Mouse (Mus musculus): ENCODE data around the gene Epn2. TPM values are rescaled to one million over a fixed set of nuclear protein-coding genes. Genes with fewer than 3 reads are reported as not detected.
A peak's percentile ranks its signal among the peaks of the same experiment; 100 is the strongest.

Gene Epn2
- total RNA-seq, 2 experiments from 2014 or later, result 162 to 170 TPM

DNA sequence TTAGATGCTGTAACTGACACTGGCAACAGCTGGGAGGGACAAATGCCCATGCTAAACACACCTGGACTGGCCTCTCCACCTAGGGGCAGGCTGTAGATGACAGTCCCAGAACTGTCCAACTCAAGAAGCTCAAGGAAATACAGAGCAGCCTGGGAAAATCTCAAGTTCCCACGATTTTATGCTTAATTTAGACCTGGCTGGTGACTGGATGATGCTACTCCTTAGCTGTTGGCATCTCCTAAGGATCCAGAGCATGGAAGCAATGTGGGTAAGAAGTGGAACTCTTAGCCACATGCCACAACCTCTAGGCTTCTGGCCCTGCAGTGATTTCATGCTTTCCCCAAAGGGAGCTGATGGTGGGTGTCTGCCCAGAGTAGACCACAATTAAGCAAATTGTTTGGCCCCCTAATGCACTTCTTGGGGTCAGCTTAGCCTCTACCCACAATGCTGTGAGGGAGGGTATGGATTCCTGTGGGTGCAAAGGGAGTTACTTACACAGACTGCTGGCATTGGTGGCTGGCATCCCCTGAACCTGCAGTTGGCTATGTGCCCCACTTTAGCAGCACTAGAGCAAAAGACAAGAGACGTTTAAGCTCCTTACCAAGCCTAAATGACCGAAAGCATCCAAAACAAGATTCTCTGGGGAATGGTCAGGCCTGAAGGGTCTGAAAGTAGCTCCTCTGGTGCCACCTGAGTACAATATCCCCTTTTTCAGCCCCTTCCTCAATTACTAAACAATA, 26.3 kb downstream of the Epn2 start:
- Histone ChIP-seq H3K27ac (peak overlapping the region; percentile 60), H3K4me3 (no peak overlapping the region)
- peak; percentile 37 for TF ChIP-seq CTCF (conservative IDR thresholded peaks at IDR 0.05)
- no peak for DNase-seq (ENCODE audit: low spot score in 2 of 2)

DNA sequence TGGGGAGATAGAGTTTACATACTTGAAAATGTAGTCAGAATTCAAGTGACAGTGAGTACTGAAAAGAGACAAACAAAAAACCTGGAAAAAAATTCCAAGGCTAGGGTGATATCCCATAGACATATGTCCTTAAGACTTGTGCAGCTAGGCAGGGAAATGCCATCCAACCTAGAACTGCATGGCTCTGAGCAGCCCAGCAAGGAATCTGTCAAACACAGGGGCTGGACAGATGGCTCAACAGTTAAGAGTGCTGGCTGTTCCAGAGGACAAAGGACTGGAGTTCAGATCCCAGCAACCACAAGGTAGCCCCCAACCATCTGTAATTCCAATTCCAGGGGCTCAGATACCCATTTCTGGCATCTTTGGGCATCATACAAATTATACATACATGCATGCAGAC, 28.9 kb downstream of the Epn2 start:
- Histone ChIP-seq H3K4me3 (no peak overlapping the region), H3K27ac (peak overlapping the region; percentile 60)
- no peak for DNase-seq (ENCODE audit: low spot score in 2 of 2)
- no peak for TF ChIP-seq CTCF (conservative IDR thresholded peaks at IDR 0.05)

DNA sequence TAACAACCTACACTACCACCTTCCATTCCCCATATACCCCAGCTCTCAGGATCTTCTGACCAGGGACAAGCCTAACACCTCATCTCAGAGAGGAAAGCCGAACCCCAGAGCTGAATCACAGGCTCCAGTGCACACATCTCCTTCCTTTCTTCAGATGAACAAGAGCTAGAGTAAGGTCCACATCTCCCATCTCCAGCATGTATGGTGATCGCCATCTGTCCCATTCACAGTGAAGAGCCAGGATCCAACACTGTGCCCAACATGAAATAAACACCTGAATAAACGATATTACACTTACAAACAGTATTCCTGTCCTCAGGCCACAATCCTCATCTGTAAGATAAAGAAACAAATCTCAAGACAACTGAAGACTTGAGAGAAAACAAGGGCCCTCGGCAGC, 31.8 kb downstream of the Epn2 start:
- no peak overlapping the region for H3K4me3 ChIP-seq
- no peak for TF ChIP-seq CTCF (conservative IDR thresholded peaks at IDR 0.05)
- H3K27ac ChIP-seq, result peak overlapping the region; percentile 86
- DNase-seq (ENCODE audit: low spot score in 2 of 2), result no peak

DNA sequence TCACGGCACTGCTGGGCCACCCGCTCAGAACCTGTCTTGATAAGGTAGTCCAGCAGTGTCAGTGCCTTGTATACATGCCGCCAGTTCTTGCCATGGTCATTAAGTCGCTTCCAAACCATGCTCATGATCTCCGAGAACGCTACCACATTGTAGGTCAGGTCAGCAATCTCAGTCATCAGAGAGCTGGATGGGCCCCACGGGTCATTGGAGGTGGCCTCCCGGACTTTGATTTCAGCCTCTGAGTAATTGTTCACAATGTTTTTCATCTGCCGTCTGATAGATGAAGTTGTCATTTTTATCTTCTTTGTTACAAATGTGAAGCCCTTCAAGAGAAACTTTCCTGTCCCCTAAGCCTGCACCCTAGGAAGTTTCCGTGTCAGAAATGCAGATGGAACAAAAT, 33.0 kb downstream of the Epn2 start:
- Histone ChIP-seq H3K4me3 (no peak overlapping the region), H3K27ac (peak overlapping the region; percentile 86)
- no peak for TF ChIP-seq CTCF (conservative IDR thresholded peaks at IDR 0.05)
- DNase-seq (ENCODE audit: low spot score in 2 of 2), result no peak

DNA sequence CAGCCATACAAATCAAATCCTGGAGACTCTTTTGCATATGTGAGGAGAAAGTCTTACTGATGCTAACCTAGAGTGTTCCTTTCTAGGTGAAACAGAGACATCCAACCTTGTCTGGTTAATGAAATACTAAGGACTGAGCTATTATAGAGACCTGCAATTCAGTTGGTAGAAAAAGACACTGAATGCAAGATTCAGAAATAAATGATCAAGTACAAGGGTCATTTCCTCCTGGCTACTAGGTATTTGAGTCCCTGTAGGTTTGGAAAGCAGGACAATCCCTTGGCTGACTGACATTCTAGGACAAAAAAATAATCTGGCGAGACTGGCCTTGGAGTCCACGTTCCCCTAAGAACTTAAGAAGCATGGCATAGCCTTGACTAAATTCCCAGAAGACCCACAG, 33.9 kb downstream of the Epn2 start:
- peak overlapping the region; percentile 86 for H3K27ac ChIP-seq

DNA sequence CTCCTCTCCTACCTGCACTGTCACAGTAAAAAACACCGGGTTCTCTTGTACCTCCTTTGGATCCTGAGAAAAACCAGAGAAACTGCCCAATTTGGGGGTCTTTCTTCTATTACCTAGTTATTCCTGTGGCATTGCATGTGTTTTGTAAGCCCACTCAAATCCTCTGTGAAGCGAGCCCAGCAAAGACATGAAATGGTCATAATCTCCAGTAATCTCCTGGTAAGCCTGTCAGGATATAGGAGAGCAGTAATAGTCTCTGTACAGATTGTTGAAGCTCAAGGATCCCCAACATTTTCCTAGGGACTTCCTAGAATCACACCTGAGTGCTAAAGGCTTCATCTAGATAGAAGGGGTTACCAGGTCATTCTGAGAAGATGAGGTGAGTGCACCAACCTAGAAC, 38.4 kb downstream of the Epn2 start:
- no peak for TF ChIP-seq CTCF (conservative IDR thresholded peaks at IDR 0.05)
- no peak overlapping the region for H3K4me3 ChIP-seq
- DNase-seq (ENCODE audit: low spot score in 2 of 2), result no peak
- H3K27ac ChIP-seq, result peak overlapping the region; percentile 86

More for the DNA sequence above, 33.9 kb downstream of the Epn2 start:
- DNase-seq (ENCODE audit: low spot score in 2 of 2), result no peak
- H3K4me3 ChIP-seq, result no peak overlapping the region
- TF ChIP-seq CTCF (conservative IDR thresholded peaks at IDR 0.05), result no peak

DNA sequence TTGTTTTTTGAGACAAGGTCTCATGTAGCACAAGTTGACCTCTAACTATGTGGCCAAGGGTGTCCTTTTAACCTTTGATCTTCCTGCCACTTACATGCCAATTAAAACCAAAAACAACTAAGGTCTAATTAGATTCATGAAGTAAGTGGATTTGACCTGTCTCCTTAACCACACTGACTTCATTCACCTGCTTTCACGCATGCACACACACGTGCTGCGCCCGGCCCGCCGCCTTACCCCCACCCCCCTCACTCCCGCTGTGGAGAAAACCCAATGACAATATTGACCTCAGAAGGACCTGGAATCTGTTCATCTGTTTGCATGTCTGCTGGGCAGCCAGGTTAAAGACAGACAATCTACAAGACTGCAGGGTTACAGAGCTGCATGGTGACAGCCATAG, 38.8 kb downstream of the Epn2 start:
- TF ChIP-seq CTCF (conservative IDR thresholded peaks at IDR 0.05), result no peak
- H3K27ac ChIP-seq, result peak overlapping the region; percentile 86
- no peak overlapping the region for H3K4me3 ChIP-seq
- DNase-seq (ENCODE audit: low spot score in 2 of 2), result no peak

DNA sequence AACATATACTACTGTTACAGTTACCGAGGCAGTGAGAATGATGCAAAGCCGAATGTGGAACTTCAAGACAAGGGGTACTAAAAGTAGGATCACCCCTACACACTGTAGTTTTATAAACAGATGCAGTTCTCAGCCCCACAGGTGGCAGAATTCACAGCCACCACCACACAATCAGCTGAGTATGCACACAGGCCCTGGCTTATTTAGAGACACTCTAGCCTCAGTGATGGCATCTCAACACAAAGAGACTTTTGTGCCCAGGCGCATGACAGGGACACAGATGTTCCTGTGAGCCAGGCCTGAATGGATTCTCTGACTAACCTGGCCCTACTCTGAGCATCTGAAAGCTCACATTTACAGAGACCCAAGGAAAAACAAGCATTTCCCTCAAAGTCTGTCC, 42.1 kb downstream of the Epn2 start:
- peak in 1 of 2 experiments; percentile 52 for DNase-seq (ENCODE audit: low spot score in 2 of 2)
- H3K4me3 ChIP-seq, result no peak overlapping the region
- peak overlapping the region; percentile 86 for H3K27ac ChIP-seq
- no peak for TF ChIP-seq CTCF (conservative IDR thresholded peaks at IDR 0.05)

DNA sequence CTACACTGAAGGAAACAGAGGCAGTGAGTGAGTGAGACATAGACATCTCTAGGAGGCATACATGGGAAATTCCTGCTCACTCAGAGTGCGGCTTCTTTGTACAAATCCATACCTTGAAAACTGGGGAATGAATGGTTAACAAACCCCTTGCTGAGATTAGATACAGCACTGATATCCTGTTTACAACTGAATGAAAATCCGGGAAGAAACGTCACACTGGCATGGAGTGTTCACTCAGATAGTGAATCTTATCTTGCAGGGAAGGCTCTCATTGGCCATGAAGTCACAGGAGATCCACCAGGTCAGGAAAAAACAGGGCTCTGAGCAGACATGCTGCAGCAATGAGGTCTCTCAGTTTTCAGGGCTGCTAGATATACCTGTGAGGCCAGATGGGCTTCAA, 42.5 kb downstream of the Epn2 start:
- H3K27ac ChIP-seq, result peak overlapping the region; percentile 86
- TF ChIP-seq CTCF (conservative IDR thresholded peaks at IDR 0.05), result no peak
- no peak for DNase-seq (ENCODE audit: low spot score in 2 of 2)
- no peak overlapping the region for H3K4me3 ChIP-seq

DNA sequence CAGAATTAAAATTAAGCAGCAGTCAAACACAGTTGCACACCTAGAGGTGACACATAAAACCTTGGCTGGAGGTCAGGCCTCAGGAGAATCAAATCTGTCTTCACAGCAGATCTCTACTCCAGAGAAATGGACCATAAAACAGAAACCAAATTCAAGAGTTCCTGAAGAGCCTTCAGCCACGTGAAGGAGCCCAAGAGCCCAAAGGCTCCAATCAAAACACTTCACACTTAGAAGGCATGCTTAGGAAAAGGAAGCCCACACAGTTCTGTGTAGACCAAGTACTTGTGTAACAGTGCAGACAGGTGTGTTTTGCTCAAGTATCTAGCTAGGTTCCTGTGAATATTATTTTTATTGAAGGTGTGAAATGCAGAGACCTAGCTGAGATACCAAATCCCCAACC, 44.0 kb downstream of the Epn2 start:
- no peak for DNase-seq (ENCODE audit: low spot score in 2 of 2)
- no peak for TF ChIP-seq CTCF (conservative IDR thresholded peaks at IDR 0.05)
- no peak overlapping the region for H3K4me3 ChIP-seq
- H3K27ac ChIP-seq, result peak overlapping the region; percentile 86

DNA sequence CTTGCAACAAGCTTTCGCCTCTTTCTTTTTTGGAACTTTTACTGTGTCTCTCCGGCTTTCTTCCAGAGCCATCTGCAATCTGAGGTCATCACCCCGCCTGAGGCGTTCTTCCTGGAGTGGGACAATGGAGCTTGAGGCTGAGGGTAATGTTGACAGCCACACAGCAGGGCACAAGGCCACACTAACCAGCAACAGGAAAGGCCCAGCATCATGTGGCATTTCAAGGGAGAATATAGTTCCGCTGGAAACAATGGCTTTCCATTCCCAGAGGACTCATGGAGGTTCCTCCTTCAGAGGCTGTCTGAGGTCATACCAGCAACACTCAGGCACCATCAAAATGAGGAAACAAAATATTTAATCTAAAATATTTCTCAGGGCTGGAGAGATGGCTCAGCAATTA, 45.9 kb downstream of the Epn2 start:
- H3K27ac ChIP-seq, result peak overlapping the region; percentile 86
- no peak for TF ChIP-seq CTCF (conservative IDR thresholded peaks at IDR 0.05)
- no peak for DNase-seq (ENCODE audit: low spot score in 2 of 2)
- no peak overlapping the region for H3K4me3 ChIP-seq

DNA sequence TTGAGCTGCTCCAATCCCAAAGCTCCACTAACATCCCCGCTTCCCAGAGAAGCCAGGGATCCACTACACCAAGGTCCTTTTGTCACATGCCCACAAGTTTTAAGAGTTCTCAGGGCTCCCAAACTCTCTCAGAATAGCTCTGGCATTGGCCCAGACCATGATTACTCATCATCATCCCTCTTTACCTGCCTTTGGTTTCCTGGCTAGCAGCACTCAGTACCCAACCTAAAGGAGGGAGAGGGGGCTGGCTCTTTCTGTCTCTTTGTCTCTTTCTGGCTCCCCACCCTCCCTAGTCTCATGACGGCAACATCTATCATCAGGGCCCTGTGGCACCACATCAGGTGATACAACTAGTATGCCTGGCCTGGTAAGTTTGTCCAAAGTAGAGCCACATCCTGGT, 46.7 kb downstream of the Epn2 start:
- H3K4me3 ChIP-seq, result no peak overlapping the region
- no peak for TF ChIP-seq CTCF (conservative IDR thresholded peaks at IDR 0.05)
- no peak for DNase-seq (ENCODE audit: low spot score in 2 of 2)
- peak overlapping the region; percentile 86 for H3K27ac ChIP-seq

DNA sequence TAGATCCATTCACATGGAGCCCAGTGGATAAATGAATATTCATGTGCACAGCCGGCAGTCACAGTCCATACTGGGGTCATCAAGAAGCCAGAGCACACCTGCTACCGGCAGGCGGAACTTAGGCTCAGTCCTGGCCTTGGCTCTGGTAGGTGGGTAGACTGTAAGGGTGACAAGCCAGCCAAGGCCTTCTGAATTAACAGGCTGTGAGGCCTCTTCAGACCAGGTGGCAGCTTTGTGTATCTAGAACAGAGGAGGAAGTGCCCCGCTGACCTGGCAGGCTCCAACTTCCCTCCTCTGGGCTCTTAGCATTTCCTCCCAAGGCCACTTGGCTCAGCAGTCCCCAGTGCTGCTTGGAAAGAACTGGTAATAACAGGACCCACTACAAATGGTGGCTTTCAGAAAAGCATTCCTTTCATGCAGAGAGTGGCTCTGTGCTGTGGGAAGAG, 50.2 kb downstream of the Epn2 start:
- peak; percentile 31 for TF ChIP-seq CTCF (conservative IDR thresholded peaks at IDR 0.05)
- H3K4me3 ChIP-seq, result no peak overlapping the region
- peak in 1 of 2 experiments; percentile 54 for DNase-seq (ENCODE audit: low spot score in 2 of 2)
- H3K27ac ChIP-seq, result peak overlapping the region; percentile 86

DNA sequence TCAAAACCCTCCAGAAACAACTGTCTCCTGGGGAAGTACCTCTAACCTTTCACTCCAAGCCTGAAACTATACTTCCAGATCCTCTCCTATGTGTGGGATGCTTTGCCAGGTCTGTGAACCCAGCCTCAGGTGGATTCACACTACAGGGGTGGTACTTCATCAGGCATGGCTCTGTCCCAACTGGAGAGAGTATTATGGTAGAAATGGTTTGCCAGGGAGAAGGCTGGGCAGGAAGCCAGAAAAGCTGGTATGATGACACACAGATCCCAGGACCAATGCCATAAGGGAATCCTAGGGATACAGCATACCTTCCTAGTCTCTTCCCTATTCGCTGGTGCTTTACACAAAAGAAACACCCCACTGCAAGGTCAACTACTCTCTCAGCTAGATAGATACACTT, 52.6 kb downstream of the Epn2 start:
- Histone ChIP-seq H3K4me3 (no peak overlapping the region), H3K27ac (peak overlapping the region; percentile 86)
- no peak for TF ChIP-seq CTCF (conservative IDR thresholded peaks at IDR 0.05)
- DNase-seq (ENCODE audit: low spot score in 2 of 2), result peak in 1 of 2 experiments; percentile 58

Data from layer of hippocampus, adult 2 months (tissue).